Mouse (Mus musculus) midbrain, embryonic 16.5 days (tissue): ENCODE data around the gene Pitpnm2. TPM values are rescaled to one million over a fixed set of nuclear protein-coding genes. Genes with fewer than 3 reads are reported as not detected.
"Not testable (repeated sequence)": the region's sequence is repeated elsewhere in the genome, so short reads cannot be mapped to it uniquely, and the experiment has no call there.

Experiments
- ATAC-seq: fragments of 200-750 bp; cut with Nextera tagmentation; 2 replicates; pipeline ENCODE4 v1.8.0; 2017; ENCODE audit warnings: moderate TSS enrichment
- H3K27ac ChIP-seq: fragments of 300-500 bp; sonication (generic); 2 replicates; pipeline ENCODE4 v1.5.1; 2014; ENCODE audit warnings: mild to moderate bottlenecking, low read length, mixed read lengths
- H3K27me3 ChIP-seq: fragments of 300-500 bp; sonication (generic); 2 replicates; pipeline ENCODE4 v1.6.1; 2014; ENCODE audit warnings: low read depth, low read length, mixed read lengths; ENCODE audit not compliant: control insufficient read depth, insufficient read depth
- H3K36me3 ChIP-seq: fragments of 300-500 bp; sonication (generic); 2 replicates; pipeline ENCODE4 v1.6.1; 2014; ENCODE audit warnings: mild to moderate bottlenecking, low read length, moderate library complexity, mixed read lengths; ENCODE audit not compliant: control insufficient read depth, insufficient read depth
- H3K4me1 ChIP-seq: fragments of 300-500 bp; sonication (generic); 2 replicates; pipeline ENCODE4 v1.6.1; 2014; ENCODE audit warnings: mild to moderate bottlenecking, low read length, mixed read lengths; ENCODE audit not compliant: control insufficient read depth, insufficient read depth
- H3K4me2 ChIP-seq: fragments of 300-500 bp; sonication (generic); 2 replicates; pipeline ENCODE4 v1.6.1; 2014; ENCODE audit warnings: mild to moderate bottlenecking, low read length, mixed read lengths
- H3K4me3 ChIP-seq: fragments of 300-500 bp; sonication (generic); 2 replicates; pipeline ENCODE4 v1.5.1; 2014; ENCODE audit warnings: low read depth, mild to moderate bottlenecking, low read length, moderate library complexity, mixed read lengths
- H3K9ac ChIP-seq: fragments of 300-500 bp; sonication (generic); 2 replicates; pipeline ENCODE4 v1.6.1; 2014; ENCODE audit warnings: low read depth, low read length, mixed read lengths
- H3K9me3 ChIP-seq: fragments of 300-500 bp; sonication (generic); replicated peaks from 2 replicates; pipeline ENCODE4 v1.6.1; 2014; ENCODE audit warnings: mild to moderate bottlenecking, low read length, mixed read lengths; ENCODE audit not compliant: control insufficient read depth, poor library complexity, severe bottlenecking
- whole genome bisulfite sequencing: fragments of 180-500 bp; shearing (Covaris S2); extraction: QIAGEN DNeasy Blood & Tissue Kit; methylation state at CpG from one replicate; pipeline ENCODE4 v1.1.7; 2014; 5-methylcytosine and 5-hydroxymethylcytosine counted together
- polyA plus RNA-seq: library from polyadenylated mRNA; unstranded; fragments of >200 nt; fragmentation: Nextera tagmentation; extraction: Ambion mirVana; gene quantifications from 2 replicates; pipeline ENCODE4 v1.2.1, GENCODE M21; 2015

The Pitpnm2 gene
- 9.6 and 10.9 TPM in 2 replicates for polyA plus RNA-seq

- peak; percentile 81 for ATAC-seq
These were observed at the start of gene Pitpnm2 for GRCm38 (mm10) chr5:124249614-124250591. Gene Pitpnm2, minus strand, starts transcription at chr5:124249760.

GRCm38 (mm10) chr5:124299307-124299706, 49.7 kb upstream of the Pitpnm2 start:
- not testable (repeated sequence) for H3K27me3 ChIP-seq, H3K4me3 ChIP-seq, H3K4me1 ChIP-seq, H3K9me3 ChIP-seq, H3K27ac ChIP-seq, ATAC-seq, H3K4me2 ChIP-seq, H3K9ac ChIP-seq
- 57% methylated on average over 3 of the region's 4 CpGs for WGBS
- H3K36me3 ChIP-seq: peaks cover 28% of the 10 kb centered on the region

More at GRCm38 (mm10) chr5:124249614-124250591, at the start of gene Pitpnm2:
- Histone ChIP-seq H3K27ac (peak within 1 kb of the TSS; percentile 72), H3K4me2 (peak within 1 kb of the TSS; percentile 62), H3K4me3 (peak within 1 kb of the TSS; percentile 79), H3K9ac (peak within 1 kb of the TSS; percentile 94), H3K36me3 (peaks cover 7% of the 10 kb centered on the region), H3K4me1 (peaks cover 25% of the 10 kb centered on the region), H3K9me3 (no peaks in the 10 kb centered on the region), H3K27me3 (no peaks in the 10 kb centered on the region)
- WGBS: 1% methylated on average over 71 of the region's 90 CpGs

DNA sequence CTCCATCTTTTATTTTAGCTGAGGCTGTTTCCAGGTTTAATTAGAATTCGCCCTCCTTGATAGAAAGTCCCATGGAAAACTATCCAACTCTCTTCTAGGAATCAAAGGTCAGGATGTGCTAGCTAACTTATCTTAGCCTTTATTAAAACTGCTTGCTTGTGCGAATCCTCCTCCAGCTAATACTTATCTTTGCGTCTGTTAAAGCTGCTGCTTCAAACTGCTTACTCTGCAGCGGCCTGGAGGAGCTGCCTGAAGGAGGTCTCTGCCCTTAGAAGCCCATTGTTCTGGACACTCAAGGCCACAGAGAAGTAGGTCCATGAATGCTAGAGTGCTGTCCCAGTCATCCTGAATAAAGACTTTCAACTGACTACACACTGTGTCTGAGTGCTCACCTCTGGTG, 46.9 kb upstream of the Pitpnm2 start:
- 88% methylated on average over 4 of the region's 4 CpGs for WGBS

DNA sequence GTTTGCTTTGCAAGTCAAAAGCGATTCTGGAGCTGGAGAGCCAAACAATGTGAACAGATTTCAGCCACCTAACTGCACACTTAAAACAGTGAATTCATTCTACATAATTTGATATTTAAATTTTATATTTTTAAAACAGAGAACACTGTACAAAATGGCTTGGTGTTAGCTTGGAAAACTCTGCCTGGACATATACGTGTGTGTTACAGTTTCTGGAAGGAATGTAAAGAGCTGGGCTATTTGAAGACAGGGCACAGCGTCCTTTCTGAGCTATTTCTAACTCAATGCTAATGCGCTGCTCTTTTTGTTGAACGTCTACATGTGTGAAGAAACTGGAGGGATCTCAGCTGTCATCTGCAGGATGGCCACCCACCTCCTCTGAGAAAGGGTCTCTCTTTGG, 44.4 kb upstream of the Pitpnm2 start:
- no peaks in the 10 kb centered on the region for H3K9me3 ChIP-seq
- no peak overlapping the region for H3K27ac ChIP-seq
- H3K9ac ChIP-seq: no peak overlapping the region
- H3K4me2 ChIP-seq: no peak overlapping the region
- H3K36me3 ChIP-seq: peaks cover 30% of the 10 kb centered on the region
- H3K4me3 ChIP-seq: no peak overlapping the region
- 96% methylated on average over 5 of the region's 5 CpGs for WGBS
- no peaks in the 10 kb centered on the region for H3K27me3 ChIP-seq
- H3K4me1 ChIP-seq: no peaks in the 10 kb centered on the region
- no peak for ATAC-seq

More for the DNA sequence above, 46.9 kb upstream of the Pitpnm2 start:
- H3K4me1 ChIP-seq: no peaks in the 10 kb centered on the region
- no peak overlapping the region for H3K4me2 ChIP-seq
- no peak overlapping the region for H3K9ac ChIP-seq
- H3K36me3 ChIP-seq: peaks cover 20% of the 10 kb centered on the region
- no peak for ATAC-seq
- H3K9me3 ChIP-seq: no peaks in the 10 kb centered on the region
- no peaks in the 10 kb centered on the region for H3K27me3 ChIP-seq
- H3K27ac ChIP-seq: no peak overlapping the region
- no peak overlapping the region for H3K4me3 ChIP-seq

- no peak overlapping the region for H3K4me3 ChIP-seq
- whole genome bisulfite sequencing: 93% methylated on average over 4 of the region's 4 CpGs
- ATAC-seq: no peak
- no peaks in the 10 kb centered on the region; the same call in 1 of the 2 replicates for H3K9me3 ChIP-seq
- no peak overlapping the region for H3K27ac ChIP-seq
- no peak overlapping the region for H3K9ac ChIP-seq
- no peaks in the 10 kb centered on the region for H3K27me3 ChIP-seq
- no peaks in the 10 kb centered on the region for H3K4me1 ChIP-seq
- H3K4me2 ChIP-seq: no peak overlapping the region
- peaks cover 19% of the 10 kb centered on the region for H3K36me3 ChIP-seq
These were observed 40.7 kb upstream of the Pitpnm2 start for GRCm38 (mm10) chr5:124290216-124290615.

DNA sequence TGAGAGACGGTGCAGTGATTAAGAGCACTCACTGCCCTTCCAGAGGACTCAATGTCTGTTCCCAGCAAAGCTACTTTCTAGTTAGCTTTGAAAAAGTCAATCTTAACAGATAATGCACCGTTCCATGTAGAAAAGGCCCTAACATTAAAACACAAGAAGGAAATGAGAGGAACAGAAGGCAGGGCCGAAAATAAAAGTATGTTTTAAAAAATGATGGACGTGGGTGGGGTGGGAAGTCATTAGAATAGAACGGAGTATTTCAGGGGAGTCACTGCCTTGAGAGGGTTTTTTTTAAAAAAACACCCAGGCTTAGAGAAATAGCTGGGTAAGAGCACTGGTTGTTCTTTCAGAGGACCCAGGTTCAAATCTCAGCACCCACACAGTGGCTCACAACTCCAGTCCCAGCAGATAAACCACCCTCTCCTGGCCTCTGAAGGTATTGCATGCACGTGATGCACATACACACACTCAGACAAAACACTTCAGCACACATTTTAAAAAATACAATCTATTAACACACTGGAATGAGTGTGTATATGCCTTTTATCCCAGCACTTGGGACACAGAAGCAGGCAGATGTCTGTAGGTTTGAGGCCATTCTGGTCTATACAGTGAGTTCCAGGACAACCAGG, 38.2 kb upstream of the Pitpnm2 start:
- no peaks in the 10 kb centered on the region for H3K4me1 ChIP-seq
- no peak overlapping the region for H3K4me2 ChIP-seq
- no peak overlapping the region for H3K4me3 ChIP-seq
- 96% methylated on average over 6 of the region's 6 CpGs for WGBS
- H3K9me3 ChIP-seq: no peaks in the 10 kb centered on the region; the same call in 1 of the 2 replicates
- H3K27me3 ChIP-seq: no peaks in the 10 kb centered on the region
- no peak overlapping the region for H3K9ac ChIP-seq
- H3K27ac ChIP-seq: no peak overlapping the region
- peaks cover 20% of the 10 kb centered on the region for H3K36me3 ChIP-seq
- no peak for ATAC-seq

- Histone ChIP-seq H3K27ac (no peak overlapping the region), H3K4me2 (no peak overlapping the region), H3K36me3 (peaks cover 19% of the 10 kb centered on the region), H3K9me3 (no peaks in the 10 kb centered on the region; the same call in 1 of the 2 replicates), H3K27me3 (no peaks in the 10 kb centered on the region), H3K4me1 (no peaks in the 10 kb centered on the region), H3K4me3 (no peak overlapping the region), H3K9ac (no peak overlapping the region)
- 84% methylated on average over 3 of the region's 3 CpGs for WGBS
- no peak for ATAC-seq
These were observed 34.8 kb upstream of the Pitpnm2 start for GRCm38 (mm10) chr5:124284330-124284729.

DNA sequence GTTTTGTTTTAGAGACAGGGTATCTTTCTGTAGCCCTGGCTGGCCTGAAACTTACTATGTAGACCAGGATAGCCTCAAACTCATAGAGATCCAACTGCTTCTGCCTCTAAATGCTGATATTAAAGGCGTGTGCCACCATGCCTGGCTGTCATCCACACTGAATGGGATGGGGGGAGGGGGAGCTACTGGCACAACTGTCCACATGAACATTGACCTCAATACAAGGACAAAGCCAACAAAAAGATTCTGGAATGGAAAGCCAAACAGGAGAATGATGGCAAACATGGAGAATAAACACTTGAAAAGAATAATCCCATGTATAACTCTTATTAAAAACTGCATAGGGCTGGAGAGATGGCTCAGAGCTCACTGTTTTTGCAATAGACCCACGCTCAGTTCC, 33.3 kb upstream of the Pitpnm2 start:
- H3K4me2 ChIP-seq: no peak overlapping the region
- H3K4me1 ChIP-seq: no peaks in the 10 kb centered on the region
- no peak overlapping the region for H3K27ac ChIP-seq
- WGBS: 82% methylated on average over 2 of the region's 2 CpGs
- H3K9ac ChIP-seq: no peak overlapping the region
- no peaks in the 10 kb centered on the region for H3K27me3 ChIP-seq
- H3K9me3 ChIP-seq: no peaks in the 10 kb centered on the region
- no peak for ATAC-seq
- H3K36me3 ChIP-seq: peaks cover 16% of the 10 kb centered on the region; the same call in 1 of the 2 replicates
- H3K4me3 ChIP-seq: no peak overlapping the region

GRCm38 (mm10) chr5:124270226-124270625, 20.7 kb upstream of the Pitpnm2 start:
- no peak overlapping the region for H3K9ac ChIP-seq
- H3K4me2 ChIP-seq: no peak overlapping the region
- 0 out of 2 replicates have a peak, but pooled peaks cover 3% of the 10 kb centered on the region for H3K4me1 ChIP-seq
- no peak overlapping the region for H3K4me3 ChIP-seq
- 78% methylated on average over 5 of the region's 5 CpGs for WGBS
- no peaks in the 10 kb centered on the region for H3K9me3 ChIP-seq
- no peak overlapping the region for H3K27ac ChIP-seq
- H3K36me3 ChIP-seq: peaks cover 5% of the 10 kb centered on the region; the same call in 1 of the 2 replicates
- ATAC-seq: no peak
- no peaks in the 10 kb centered on the region for H3K27me3 ChIP-seq
